Mouse (Mus musculus) left cerebral cortex, adult 2 months (tissue): ENCODE measurements around the gene Ric1. TPM values are rescaled to one million over a fixed set of nuclear protein-coding genes. Genes with fewer than 3 reads are reported as not detected.

Source experiments
- DNase-seq, 2 experiments: peaks; one replicate each; pipeline ENCODE4 v3.0.0; 2021 to 2022; ENCODE audit warnings: low spot score in 2 of 2, mixed read lengths in 1 of 2; ENCODE audit errors: extremely low spot score in 1 of 2
- H3K27ac ChIP-seq: fragments of 200-600 bp; 2 replicates; pipeline ENCODE4 v1.8.1; 2022
- H3K4me3 ChIP-seq: fragments of 200-600 bp; 2 replicates; pipeline ENCODE4 v1.8.1; 2022
- CTCF ChIP-seq: fragments of 200-600 bp; IDR thresholded peaks from 2 replicates; pipeline ENCODE4 v1.8.1; 2022; ENCODE audit warnings: antibody characterized with exemption, mild to moderate bottlenecking, moderate library complexity
- intact Hi-C: fragments of 180-260 bp; cut with DNase I; formaldehyde crosslinking; loops from one replicate; pipeline ENCODE4 v1.15.1; 2025
- total RNA-seq, 2 experiments: library from RNA; stranded (reverse); gene quantifications; 2 replicates each; pipeline ENCODE4 v1.2.3; 2021

Ric1 gene
- total RNA-seq, 2 experiments from 2014 or later, result 36.4 to 36.8 TPM

DNA sequence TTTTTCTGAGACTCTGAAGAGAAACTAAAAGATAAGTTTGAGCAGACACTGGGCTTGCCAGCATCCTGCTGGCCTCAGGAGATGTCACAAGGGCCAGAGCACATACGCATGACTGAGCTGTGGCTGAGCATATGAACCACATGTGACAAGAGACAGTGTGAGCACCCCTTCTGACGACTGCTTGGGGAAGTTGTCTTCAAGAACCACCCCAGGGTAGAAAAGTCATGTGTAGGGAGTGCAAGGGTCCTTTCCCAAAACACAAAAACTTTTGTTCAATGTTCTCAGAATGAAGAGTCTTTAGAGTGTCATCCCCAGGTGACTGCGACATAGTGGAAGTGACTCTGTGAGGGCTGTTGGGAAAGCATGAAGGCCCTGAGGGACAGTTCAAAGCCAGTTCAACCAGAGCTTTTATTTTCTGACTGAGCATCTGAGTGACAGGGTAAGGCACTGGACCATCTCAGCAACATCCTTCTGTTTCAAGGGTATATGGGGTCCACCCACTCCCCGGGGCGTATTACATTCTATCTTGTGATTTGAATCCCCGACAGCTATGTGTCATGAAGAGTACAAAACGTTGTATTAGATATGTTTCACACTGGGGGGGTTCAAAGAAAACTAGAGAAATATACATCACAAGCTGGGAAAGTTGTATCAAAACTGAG, 35.4 kb upstream of the Ric1 start:
- intact Hi-C loops, result loop anchor here (5.0 kb wide), 1 partner anchor 34 kb away; no protein-coding TSS in a partner anchor
- no peak for DNase-seq
- Histone ChIP-seq H3K4me3 (no peak overlapping the region), H3K27ac (no peak overlapping the region)
- TF ChIP-seq CTCF, result no peak

DNA sequence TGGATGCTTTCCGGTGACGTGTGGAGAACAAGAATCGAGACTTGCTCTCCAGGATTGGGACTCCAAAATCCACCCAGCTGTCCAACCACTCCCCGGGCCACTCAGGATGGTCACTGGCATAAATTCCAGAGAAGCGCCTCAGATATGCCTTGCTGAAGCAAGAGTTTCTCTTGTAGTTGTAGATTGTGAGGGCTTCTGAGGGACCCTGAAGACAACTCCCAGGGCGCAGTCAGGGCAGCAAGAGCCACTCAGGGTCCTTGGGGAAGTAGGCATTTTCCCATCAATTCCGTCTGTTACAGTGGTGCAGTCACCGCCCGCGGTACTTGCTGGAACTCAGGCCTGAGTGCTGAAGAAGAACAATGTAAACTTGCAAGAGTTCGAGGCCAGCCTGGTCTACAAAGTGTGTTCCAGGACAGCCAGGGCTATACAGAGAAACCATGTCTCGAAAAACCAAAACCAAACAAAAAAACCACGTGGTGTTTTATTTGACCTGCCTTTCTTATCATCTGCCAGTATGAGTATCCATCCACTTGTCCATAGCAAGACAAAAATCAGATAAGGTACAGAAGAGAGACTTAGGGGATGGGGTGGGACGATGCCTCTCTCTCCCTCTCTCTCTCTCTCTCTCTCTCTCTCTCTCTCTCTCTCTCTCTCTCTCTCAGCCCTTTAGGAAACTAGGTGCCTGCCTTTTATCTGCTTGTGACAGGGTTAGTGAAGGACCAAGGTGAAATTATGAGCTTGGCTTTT, 34.6 kb upstream of the Ric1 start:
- no peak for TF ChIP-seq CTCF
- no peak for DNase-seq
- Histone ChIP-seq H3K27ac (no peak overlapping the region), H3K4me3 (no peak overlapping the region)
- intact Hi-C loops, result loop anchor here (5.0 kb wide), 1 partner anchor 35 kb away; no protein-coding TSS in a partner anchor

DNA sequence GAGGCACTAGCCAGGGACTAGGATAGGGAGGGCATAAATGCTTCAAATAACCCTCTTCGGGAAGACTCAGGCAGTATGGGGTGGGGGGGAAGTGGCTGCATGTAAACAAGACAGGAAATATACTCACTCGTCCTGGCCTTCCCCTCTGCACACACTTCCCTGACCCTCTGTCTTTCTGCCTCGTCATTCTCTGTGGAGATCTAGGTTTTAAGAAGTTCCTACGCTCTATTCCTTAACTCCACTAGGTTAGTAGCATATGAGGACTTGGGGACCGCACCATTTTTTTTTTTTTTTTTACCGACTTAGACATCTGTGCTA, 34.0 kb upstream of the Ric1 start:
- no peak for DNase-seq
- Histone ChIP-seq H3K4me3 (no peak overlapping the region), H3K27ac (no peak overlapping the region)
- intact Hi-C loops, result loop anchor here (5.0 kb wide), 1 partner anchor 36 kb away; no protein-coding TSS in a partner anchor
- TF ChIP-seq CTCF, result no peak

DNA sequence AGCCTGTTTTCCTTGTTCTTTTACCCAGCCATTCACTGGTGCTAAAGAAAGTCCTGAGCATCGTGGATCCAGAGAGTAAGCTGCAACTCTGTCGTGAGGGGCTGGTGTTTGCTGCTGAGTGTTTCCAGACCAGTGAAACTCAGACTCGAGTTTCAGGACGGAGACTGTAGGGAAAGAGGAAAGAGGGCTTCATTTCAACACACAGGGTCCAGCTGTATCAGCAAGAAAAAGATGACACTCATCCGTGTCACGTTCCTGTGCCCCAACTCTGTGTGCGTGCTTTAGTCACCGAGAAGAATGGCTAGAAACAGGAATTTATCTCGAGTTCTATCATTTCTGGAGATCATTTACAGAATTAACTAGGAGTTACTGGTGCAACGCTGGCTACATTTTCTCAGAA, 33.7 kb upstream of the Ric1 start:
- Histone ChIP-seq H3K27ac (no peak overlapping the region), H3K4me3 (no peak overlapping the region)
- no peak for TF ChIP-seq CTCF
- intact Hi-C loops, result loop anchor here (5.0 kb wide), 1 partner anchor 36 kb away; no protein-coding TSS in a partner anchor
- DNase-seq, result no peak

DNA sequence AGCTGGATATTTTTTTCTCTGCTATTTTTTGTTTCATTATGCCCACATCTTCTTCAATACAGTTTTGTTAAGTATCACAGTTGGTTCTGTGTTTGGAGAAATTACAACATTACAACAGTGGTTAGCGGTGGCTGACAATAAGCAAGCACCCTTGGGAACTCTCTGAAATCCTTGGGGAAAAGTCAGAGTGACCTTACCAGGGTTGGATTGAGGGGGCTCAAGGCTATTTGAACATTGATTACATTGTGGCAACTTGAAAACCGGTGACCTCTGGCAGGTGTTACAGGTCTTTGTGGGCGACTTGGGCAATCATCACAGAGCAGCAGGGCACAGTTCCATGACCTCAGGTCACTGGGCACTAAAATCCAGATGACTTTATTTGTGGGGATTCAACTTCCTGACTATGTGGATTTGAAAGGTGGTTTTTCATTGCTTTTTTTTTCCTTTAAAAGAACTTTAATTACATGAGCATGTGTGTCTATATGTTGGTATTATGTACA, 32.2 kb upstream of the Ric1 start:
- DNase-seq, result no peak
- Histone ChIP-seq H3K4me3 (no peak overlapping the region), H3K27ac (no peak overlapping the region)
- intact Hi-C loops, result loop anchor here (5.0 kb wide), 1 partner anchor 38 kb away; no protein-coding TSS in a partner anchor
- no peak for TF ChIP-seq CTCF

DNA sequence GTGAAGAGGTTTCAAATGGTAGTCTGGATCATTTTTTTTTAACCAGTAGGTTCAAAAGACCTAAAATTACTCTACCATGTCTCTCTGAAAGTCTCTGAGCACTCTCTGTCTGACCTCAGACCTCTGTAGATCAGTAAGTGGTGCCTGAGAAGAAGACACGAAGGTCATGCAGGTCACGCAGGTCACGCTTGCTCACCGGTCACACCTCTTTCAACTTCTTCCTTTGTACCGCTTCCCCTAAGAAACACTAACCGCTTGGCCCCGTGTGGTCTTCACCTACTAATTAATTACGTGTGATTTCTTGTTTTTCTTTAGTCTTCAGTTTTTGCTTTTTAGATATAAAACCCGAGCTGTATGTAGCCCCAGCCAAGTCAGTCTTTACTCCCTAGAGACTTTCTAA, 30.6 kb upstream of the Ric1 start:
- H3K27ac ChIP-seq, result no peak overlapping the region
- H3K4me3 ChIP-seq, result no peak overlapping the region
- intact Hi-C loops, result no loop called here
- DNase-seq, result no peak
- no peak for TF ChIP-seq CTCF

DNA sequence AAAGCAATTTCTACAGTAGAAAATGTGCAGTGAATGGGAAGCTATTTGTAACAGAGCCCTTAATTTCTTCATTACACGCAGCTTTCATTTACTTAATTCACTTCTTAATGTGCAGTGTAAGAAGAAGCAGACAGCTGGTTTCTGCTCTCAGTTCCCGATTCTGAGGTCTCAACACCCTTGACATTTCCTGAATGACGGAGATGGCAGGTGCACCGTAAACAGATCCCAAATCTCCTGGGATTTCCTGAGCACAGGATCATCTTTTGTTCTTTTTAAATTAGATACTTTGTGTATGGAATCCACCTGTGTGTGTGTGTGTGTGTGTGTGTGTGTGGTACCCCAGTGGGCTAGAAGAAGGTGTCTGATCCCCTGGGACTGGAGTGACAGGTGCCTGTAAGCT, 27.6 kb upstream of the Ric1 start:
- Histone ChIP-seq H3K27ac (no peak overlapping the region), H3K4me3 (no peak overlapping the region)
- no peak for TF ChIP-seq CTCF
- intact Hi-C loops, result no loop called here
- no peak for DNase-seq

DNA sequence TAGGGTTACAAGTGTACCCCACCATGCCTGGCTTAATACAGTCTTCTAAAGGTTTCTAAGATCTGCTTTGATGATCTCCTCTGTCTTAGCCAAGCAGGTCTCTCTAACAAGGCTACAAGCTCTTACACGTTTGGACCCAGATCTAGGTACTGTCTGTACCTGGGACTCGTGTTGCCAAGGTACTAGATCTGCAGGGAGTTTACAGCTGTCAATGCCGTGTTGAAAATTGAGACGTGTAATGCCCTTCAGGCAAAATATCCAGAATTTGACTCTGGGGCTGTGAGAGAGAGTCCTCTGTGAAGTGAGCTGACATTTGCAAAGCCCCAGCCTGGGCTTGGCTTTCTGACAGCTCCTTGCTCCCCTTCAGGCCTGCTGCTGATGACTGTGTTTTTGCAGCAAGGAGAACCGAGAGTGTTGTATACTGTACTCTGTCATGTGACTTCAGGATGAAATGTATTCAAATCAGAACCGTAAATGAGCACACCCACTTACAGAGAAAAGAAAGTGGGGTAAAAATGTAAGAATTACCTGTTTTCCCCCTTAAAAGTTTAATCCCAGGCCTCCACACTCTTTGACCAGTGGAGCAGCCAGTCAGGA, 26.0 kb upstream of the Ric1 start:
- no peak for DNase-seq
- intact Hi-C loops, result no loop called here

DNA sequence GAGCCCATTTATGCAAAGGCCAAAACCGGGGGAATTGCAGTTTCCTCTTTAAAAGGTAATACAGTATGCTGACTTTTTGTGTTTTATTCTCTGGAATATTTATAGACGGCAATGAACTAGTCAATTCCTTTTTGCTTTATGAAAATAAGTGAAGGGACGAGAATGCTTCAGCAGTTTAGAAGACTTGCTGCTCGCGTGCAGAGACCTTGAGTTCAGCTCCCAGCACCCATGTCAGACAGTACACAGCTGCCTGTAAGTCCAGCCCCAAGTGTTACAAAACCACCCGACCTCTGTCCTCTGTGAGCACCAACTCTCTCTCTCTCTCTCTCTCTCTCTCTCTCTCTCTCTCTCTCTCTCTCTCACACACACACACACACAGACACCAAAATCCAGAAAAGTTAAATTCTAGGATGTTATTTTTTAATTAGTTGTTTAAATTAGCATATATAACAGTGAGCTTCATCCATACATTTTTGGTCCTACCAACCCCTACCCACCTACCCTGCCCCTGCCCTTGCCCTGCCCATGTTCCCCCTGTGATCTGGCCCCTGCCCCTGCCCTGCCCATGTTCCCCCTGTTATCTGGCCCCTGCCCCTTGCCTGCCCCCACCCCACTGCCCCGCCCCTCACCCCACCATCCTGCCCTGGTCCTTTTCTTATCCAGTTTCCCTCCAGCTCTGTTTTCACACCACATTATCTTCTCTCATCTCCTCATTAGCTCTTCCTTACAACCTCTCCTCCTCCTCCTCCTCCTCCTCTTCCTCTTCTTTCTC, 25.1 kb upstream of the Ric1 start:
- DNase-seq, result no peak
- no peak overlapping the region for H3K4me3 ChIP-seq
- intact Hi-C loops, result no loop called here
- no peak overlapping the region for H3K27ac ChIP-seq
- TF ChIP-seq CTCF, result no peak

More for the DNA sequence above, 26.0 kb upstream of the Ric1 start:
- TF ChIP-seq CTCF, result no peak
- Histone ChIP-seq H3K27ac (no peak overlapping the region), H3K4me3 (no peak overlapping the region)

DNA sequence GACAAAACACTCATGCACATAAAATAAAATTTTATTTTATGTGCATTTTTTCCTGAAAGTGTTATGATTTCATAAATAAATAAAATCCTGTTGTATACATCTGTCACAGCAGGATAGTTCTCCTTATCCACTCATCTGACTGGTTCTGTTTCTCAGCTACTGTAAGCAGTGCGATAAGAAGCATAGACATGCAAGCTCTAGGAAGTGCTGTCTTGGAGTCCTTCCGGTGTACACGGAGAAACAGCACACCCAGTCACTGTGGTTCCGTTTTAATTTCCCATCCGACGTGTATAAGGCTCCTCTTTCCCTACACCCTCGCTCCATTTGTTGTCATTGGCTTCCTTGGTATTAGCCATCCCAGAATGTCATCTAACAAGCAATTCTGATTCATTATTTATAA, 24.2 kb upstream of the Ric1 start:
- Histone ChIP-seq H3K27ac (no peak overlapping the region), H3K4me3 (no peak overlapping the region)
- intact Hi-C loops, result no loop called here
- TF ChIP-seq CTCF, result no peak
- DNase-seq, result no peak

DNA sequence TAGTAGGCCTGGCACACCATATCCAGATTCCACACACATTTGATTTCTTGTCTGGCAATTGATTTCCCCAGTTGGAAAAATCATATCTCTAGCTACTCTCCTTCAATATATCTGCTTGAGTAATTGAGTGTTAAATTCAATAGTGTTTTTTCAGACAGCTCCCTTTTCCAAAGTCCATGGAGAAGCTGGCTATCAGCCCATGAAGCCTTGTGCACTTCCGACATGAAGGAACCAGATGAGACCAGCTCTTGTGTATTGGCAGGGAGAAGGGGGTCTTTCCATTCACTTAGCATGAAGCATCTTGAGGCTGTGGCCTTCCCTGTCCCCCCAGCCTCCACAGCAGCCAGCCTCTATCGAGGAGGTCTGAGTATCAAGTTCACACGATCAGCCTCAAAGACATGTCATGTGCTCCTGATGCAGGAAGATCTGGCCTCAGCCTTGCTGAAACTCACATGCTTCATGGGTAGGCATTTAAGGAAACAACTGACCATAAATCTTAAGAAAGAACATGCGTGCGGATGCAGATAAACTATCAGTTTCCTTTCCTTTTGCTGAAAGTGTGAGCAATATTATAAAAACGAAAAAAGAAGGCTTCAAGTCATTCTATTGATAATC, 23.1 kb upstream of the Ric1 start:
- Histone ChIP-seq H3K4me3 (no peak overlapping the region), H3K27ac (no peak overlapping the region)
- intact Hi-C loops, result no loop called here
- TF ChIP-seq CTCF, result no peak
- DNase-seq, result no peak
